Mouse (Mus musculus) urinary bladder, adult 2 months (tissue): Measurements from ENCODE around the gene Olfr1051. TPM values are rescaled to one million over a fixed set of nuclear protein-coding genes. Genes with fewer than 3 reads are reported as not detected.
"Not testable (repeated sequence)": the region's sequence is repeated elsewhere in the genome, so short reads cannot be mapped to it uniquely, and the experiment has no call there.

Experiments used
- DNase-seq: peaks from one replicate; pipeline ENCODE4 v3.0.0; 2022; ENCODE audit warnings: low spot score
- polyA plus RNA-seq: library from polyadenylated mRNA; depleted of rRNA; stranded (reverse); fragments of >200 nt; gene quantifications from 2 replicates; pipeline ENCODE4 v1.2.3, GENCODE M21; 2012; rRNA removed

Olfr1051 gene
- polyA plus RNA-seq: not detected in 2 replicates

DNA sequence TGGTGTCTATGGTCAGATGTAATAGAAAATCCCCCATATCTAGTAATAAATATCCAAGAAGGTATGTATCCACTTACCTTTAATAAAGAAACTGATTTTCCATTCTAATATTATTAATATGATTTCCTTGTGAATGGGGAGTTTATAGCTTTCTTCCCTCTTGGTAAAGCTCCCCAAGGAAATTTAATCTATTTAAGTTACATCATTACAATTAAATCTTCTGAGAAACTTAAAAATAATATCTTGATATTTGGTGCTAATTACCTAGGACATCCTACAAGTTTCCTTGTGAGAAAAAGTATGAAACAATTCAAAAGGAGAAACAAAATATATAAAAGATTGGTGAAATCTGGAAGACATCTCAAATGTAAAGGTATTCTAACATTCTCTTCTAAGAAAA is at the start of gene Olfr1051:
TSS of gene Olfr1051 (minus strand) at position 101 of the 400 bp plus-strand sequence.
- DNase-seq: not testable (repeated sequence)

DNA sequence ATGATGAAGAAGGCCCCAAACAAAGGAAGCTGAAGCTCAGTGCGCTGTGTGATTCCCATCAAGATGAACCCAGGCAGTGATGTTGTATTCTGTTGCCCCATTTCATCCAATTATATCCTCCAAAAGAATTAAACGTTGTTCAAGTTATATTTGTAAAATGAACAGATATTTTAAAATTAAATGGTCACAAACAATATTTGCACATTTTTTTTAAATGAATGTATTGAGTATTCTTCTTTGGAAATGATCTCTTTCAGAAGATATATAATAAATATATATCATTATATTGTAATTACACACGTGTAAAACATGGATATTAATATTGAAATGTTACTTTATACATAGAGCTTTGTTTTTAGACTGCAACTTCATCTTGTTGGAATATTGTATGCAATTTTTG is 36.3 kb upstream of the Olfr1051 start, which contains the start of gene Olfr1053:
TSS of gene Olfr1053 (minus strand) at position 101 of the 400 bp plus-strand sequence.
- no peak for DNase-seq

DNA sequence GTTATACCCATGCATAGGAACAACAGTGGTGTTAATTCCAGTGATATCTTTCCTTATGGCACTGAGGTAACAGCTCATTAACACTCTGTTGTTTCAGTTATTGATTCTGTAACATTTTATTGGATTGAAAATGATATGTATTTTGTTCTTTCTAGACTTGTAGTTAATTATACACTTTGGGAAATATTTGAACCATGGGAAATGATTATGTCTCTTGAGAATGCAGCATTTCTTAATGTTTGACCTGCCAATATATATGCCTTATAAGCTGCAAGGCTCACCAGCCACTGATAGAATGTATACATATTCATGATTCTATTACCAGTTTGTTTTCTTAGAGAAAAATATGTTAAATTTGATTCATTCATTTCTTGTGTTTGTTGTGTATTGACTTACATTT is 13.3 kb upstream of the Olfr1051 start, which contains the start of gene Olfr1052:
TSS of gene Olfr1052 (plus strand) at position 301 of the 400 bp plus-strand sequence.
- no peak for DNase-seq

DNA sequence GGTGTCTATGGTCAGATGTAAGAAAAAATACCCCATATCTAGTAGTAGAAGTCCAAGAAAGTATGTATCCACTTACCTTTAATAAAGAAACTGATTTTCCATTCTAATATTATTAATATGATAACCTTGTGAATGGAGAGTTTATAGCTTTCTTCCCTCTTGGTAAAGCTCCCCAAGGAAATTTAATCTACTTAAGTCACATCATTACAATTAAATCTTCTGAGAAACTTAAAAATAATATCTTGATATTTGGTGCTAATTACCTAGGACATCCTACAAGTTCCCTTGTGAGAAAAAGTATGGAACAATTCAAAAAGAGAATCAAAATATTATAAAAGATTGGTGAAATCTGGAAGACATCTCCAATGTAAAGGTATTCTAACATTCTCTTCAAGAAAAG is 20.7 kb downstream of the Olfr1051 start, which contains the start of gene Olfr1049:
TSS of gene Olfr1049 (minus strand) at position 101 of the 400 bp plus-strand sequence.
- DNase-seq: not testable (repeated sequence)

DNA sequence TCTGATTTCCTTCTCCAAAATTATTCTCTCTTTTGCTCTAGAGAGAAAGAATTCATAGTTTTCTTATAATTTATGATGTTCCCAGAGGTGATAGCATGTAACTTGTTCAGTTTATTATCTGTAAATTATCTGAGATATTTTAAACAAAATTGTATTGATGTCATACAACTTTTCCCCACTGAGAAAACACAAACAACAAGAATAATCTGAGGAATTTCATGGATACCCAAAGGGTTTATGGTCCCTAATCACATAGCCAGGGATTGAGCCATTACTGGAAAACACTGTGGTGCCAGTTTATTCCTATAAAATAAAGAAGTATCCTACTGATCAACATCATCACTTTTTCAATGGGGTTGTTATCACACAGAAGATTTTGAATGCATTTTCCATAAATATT is 38.7 kb downstream of the Olfr1051 start, which contains the start of gene Olfr1048:
TSS of gene Olfr1048 (minus strand) at position 101 of the 400 bp plus-strand sequence.
- DNase-seq: no peak

DNA sequence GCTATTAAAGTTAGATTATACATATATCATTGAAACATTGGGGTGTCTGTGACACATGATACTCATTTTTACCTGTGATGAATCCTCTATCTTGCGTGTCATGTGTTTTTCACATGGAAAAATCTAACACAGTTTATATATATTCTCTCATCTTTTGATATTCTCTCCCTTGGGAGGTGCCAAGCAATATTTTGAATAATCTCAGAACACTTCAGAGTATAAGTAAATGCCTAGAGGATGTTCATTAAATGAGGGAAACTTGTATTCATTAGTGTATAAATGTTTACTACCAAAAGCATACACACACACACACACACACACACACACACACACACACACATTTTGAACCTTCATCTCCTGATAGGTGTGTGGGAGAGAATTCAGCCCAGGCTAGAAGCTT is 47.6 kb downstream of the Olfr1051 start, which contains the start of gene Olfr1047:
TSS of gene Olfr1047 (minus strand) at position 101 of the 400 bp plus-strand sequence.
- DNase-seq: no peak

Other genes starting within 250 kb of the Olfr1051 start
- gene Olfr1034, start 233.2 kb downstream of the Olfr1051 start, polyA plus RNA-seq: 0.68 and 0.85 TPM in 2 replicates
- gene Olfr1036, start 205.1 kb downstream of the Olfr1051 start, polyA plus RNA-seq: not detected in 2 replicates
- not detected in 2 replicates for gene Olfr1037, start 191.7 kb downstream of the Olfr1051 start, polyA plus RNA-seq
- not detected in 2 replicates for gene Olfr1039, start 143.2 kb downstream of the Olfr1051 start, polyA plus RNA-seq
- gene Olfr1040, start 132.4 kb downstream of the Olfr1051 start, polyA plus RNA-seq: not detected in 2 replicates
- not detected in 2 replicates for gene Olfr1042, start 117.2 kb downstream of the Olfr1051 start, polyA plus RNA-seq
- not detected in 2 replicates for gene Olfr1043, start 111.6 kb downstream of the Olfr1051 start, polyA plus RNA-seq
- not detected in 2 replicates for gene Olfr1044, start 101.3 kb downstream of the Olfr1051 start, polyA plus RNA-seq
- gene Olfr52, start 93.4 kb downstream of the Olfr1051 start, polyA plus RNA-seq: not detected in 2 replicates
- gene Olfr1045, start 76.1 kb downstream of the Olfr1051 start, polyA plus RNA-seq: not detected in 2 replicates
- gene Olfr1046, start 59.8 kb downstream of the Olfr1051 start, polyA plus RNA-seq: not detected in 2 replicates
- gene Olfr1047, start 47.7 kb downstream of the Olfr1051 start, polyA plus RNA-seq: not detected in 2 replicates
- gene Olfr1048, start 38.8 kb downstream of the Olfr1051 start, polyA plus RNA-seq: not detected in 2 replicates
- not detected in 2 replicates for gene Olfr1049, start 20.8 kb downstream of the Olfr1051 start, polyA plus RNA-seq
- gene Olfr1052, start 13.4 kb upstream of the Olfr1051 start, polyA plus RNA-seq: not detected in 2 replicates
- not detected in 2 replicates for gene Olfr1053, start 36.2 kb upstream of the Olfr1051 start, polyA plus RNA-seq
- not detected in 2 replicates for gene Olfr1054, start 56.3 kb upstream of the Olfr1051 start, polyA plus RNA-seq
- not detected in 2 replicates for gene Olfr1055, start 71.2 kb upstream of the Olfr1051 start, polyA plus RNA-seq
- gene Olfr1056, start 83.4 kb upstream of the Olfr1051 start, polyA plus RNA-seq: not detected in 2 replicates
- not detected in 2 replicates for gene Olfr1057, start 99.3 kb upstream of the Olfr1051 start, polyA plus RNA-seq
- not detected in 2 replicates for gene Olfr1058, start 109.5 kb upstream of the Olfr1051 start, polyA plus RNA-seq
- not detected in 2 replicates for gene Olfr1061, start 135.0 kb upstream of the Olfr1051 start, polyA plus RNA-seq
- gene Olfr1062, start 147.7 kb upstream of the Olfr1051 start, polyA plus RNA-seq: not detected in 2 replicates
- gene Olfr1065, start 171.5 kb upstream of the Olfr1051 start, polyA plus RNA-seq: not detected in 2 replicates
- gene Olfr1066, start 177.2 kb upstream of the Olfr1051 start, polyA plus RNA-seq: not detected in 2 replicates
- gene Olfr228, start 208.3 kb upstream of the Olfr1051 start, polyA plus RNA-seq: not detected in 2 replicates
- gene Olfr1076, start 229.4 kb upstream of the Olfr1051 start, polyA plus RNA-seq: not detected in 2 replicates